Mouse (Mus musculus) kidney, adult 2 months (tissue): ENCODE results near the gene Tmem191c.

Source experiments
- CTCF ChIP-seq: fragments of 200-500 bp; conservative IDR thresholded peaks from 2 replicates; pipeline ENCODE4 v1.5.1; 2011; ENCODE audit warnings: low read depth, mild to moderate bottlenecking, control low read depth, low read length, moderate library complexity, mixed read lengths; ENCODE audit not compliant: insufficient read depth, insufficient read length
- POLR2A ChIP-seq: fragments of 200-500 bp; IDR thresholded peaks from one replicate; pipeline ENCODE4 v1.6.1; 2011; ENCODE audit warnings: low read depth, low read length, control low read depth

DNA sequence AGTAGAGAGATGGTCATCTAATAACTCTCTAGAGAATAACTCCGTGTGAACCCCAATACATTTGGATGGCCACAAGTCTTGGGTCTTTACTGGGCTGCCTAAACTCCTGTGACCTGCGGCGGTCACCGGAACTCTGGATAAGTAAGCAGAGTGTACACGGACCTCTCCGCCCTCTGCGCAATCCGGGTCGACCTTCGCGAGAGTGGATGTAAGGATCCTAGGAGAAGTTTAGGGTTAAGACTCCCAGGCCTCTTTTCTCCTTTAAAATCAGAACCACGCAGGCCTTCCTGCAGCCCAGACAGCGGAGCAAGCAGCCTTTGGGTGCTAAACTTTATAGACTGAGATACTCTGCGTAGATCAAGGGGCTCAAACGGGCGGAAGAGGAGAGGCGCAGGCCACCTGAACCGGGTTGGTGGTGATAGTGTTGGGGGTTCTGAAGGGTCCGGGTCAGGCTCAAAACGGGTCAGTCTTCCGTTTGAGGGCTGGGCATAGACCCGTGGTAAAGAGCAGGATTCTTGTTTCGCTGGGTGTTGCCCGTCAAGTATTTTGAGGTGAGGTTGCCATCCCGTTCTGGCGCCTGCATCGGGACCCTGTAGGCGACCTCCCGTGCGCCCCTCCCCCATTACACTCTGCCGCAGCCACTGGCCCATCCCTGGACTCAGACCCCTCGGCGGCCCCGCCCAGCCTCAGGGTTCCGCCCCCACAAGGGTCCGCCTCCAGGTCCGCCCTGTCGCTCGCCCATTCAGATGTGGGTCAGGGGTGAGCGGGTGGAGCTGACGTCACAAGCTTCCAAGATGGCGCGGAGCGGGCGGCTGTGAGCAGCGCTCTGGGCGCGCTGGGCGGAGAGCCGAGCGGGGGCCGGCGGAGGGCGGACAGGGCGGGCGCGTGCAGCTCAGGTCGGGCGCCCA is 42.8 kb upstream of the Tmem191c start, which contains the start of gene Hic2:
- no peak for TF ChIP-seq CTCF
- TF ChIP-seq POLR2A = no peak
